Mouse (Mus musculus) frontal cortex, adult (tissue): ENCODE measurements around the gene Psmc2.

Source experiments
- ATAC-seq: cut with Nextera tagmentation; 2 replicates; pipeline ENCODE4 v1.9.2; 2017; ENCODE audit warnings: mild to moderate bottlenecking, moderate library complexity, mixed read lengths; ENCODE audit not compliant: low TSS enrichment

Psmc2 gene

DNA sequence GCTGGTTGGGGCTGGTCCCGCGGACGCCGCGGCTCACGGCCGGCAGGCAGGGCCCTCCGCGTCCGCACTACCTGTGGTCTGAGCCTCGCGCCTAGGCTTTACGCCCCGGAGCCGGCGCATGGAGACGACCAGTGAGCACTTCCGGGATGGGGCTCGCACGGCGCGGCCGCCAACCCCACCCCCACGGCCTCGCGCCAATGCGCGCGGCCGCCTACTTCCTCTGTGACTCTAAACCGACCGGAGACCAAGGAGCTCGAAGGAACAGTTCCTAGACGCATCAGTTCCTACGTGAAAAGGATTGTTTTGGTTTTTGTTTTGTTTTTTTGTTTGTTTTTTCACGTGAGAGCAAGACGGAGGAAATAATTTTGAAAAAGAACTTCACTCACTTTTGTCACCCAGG lies at the start of gene Psmc2, which contains the start of gene Dnajc2:
TSS of gene Psmc2 (plus strand) at position 231 of the 400 bp plus-strand sequence.
TSS of gene Dnajc2 (minus strand) at position 199 of the 400 bp plus-strand sequence.
- ATAC-seq: peak; percentile 88

DNA sequence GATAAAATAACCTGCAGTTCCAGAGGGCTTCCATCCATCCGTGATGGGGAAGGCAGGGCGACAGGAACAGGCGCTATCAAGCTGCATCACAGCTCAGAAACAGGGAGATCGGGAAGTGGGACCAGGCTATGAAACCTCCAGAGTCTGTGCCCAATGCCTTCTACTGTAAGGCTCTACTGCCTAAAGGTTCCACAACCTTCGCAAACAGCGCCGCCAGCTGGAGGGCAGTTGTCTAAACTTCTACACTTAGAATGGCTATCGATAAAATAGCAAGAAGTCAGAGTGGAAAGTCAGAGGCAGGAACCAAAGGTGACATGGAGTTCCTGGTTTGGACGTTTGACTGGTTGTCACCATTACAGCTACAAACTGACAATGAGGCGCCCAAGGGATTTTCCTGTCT lies 49.5 kb upstream of the Psmc2 start:
- peak; percentile 36 for ATAC-seq

DNA sequence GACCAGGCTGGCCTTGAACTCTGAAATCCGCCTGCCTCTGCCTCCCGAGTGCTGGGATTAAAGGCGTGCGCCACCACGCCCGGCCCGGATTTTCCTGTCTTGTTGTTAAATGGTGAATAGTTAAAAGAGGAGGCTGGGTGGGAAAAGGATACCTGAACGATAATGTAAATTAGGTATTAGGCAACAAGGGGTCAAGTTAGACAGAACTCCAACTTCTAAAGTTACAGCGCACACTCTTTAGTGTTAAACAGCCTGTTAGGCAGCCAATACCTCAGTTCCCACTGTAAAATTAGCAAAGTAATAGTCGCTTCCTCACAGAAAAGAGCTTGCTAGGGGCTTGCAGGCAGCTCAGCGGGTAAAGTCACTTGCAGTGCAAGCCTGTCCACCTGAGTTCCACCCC lies 49.0 kb upstream of the Psmc2 start:
- ATAC-seq: no peak

DNA sequence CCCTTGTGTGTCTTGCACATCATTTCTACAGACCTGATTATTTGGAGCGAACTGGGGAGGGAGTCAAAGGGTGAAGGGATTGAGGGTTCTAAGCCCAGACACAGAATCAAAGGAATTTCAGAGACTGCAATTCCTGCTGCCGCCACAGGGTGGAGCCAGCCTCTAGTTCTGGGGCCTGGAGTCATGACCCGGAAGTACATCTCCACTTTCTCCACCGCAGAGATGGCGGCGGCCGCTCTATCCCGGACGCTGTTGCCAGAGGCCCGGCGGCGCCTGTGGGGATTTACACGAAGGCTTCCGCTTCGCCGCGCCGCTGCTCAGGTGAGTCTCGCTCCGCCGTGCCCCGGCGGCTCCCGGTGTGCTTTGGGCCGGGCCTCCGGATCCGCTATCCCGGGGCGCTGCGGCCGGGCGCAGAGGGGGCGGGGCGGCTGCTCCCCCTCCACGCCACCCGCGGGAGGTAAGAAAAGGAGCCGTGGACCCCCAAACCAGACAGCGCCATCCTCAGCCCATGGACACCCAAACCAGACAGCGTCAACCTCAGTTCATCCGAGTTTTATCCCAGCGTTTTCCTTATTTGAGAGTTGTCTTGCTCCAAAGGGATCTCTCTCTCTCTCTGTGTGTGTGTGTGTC lies 48.0 kb upstream of the Psmc2 start, which contains the start of gene Pmpcb:
TSS of gene Pmpcb (plus strand) at position 186 of the 630 bp plus-strand sequence.
- peak; percentile 78 for ATAC-seq

DNA sequence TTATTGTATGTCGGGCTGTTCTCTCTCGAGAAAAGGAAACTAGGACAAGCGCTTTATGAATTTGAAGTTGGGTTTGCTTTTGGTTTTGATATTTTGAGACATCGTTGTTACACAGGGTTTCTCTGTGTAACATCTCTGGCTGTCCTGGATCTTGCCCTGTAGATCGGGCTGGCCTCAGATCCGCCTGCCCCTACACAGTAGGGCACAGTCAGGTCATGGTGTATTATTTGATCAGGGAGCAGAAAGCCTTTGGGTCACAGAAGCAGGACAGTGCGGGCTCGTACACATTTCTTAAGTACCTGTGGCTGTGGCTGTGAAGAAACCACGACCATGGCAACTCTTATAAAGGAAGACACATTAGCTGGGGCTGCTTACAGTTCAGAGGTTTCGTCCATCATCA lies 47.5 kb upstream of the Psmc2 start:
- no peak for ATAC-seq

DNA sequence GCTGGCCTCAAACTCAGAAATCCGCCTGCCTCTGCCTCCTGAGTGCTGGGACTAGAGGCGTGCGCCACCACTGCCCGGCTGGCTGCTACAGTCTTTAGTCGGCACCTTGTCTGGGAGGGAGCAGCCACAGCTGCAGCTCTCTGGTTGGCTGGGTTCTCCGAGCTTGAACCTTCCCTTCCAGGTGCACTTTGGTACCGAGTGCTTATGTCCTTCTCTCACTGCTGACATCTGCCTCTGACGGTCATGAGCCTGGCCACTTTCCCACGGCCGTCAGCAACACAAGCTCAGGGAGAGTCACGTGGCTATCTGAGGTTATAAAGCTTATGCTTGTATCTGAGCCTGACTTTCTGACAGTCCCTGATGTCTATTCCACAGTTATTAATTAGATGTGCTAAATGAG lies 46.0 kb upstream of the Psmc2 start:
- ATAC-seq: no peak

DNA sequence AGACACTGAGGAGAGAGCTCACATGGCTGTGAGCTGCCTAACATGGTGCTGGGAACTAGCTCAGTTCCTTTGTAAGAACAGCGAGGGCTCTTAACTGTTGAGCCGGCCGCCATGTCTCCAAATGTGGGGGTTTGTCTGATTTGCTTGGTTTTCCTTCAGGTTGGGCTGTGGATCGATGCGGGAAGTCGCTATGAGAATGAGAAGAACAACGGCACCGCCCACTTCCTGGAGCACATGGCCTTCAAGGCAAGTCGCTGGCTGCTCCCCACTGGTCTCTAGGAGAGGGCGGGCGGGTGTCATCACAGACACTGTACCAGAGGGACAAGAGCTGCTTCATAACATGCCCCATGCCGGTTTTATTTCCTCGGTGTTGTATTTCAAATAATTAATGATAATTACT lies 45.2 kb upstream of the Psmc2 start:
- ATAC-seq: no peak

DNA sequence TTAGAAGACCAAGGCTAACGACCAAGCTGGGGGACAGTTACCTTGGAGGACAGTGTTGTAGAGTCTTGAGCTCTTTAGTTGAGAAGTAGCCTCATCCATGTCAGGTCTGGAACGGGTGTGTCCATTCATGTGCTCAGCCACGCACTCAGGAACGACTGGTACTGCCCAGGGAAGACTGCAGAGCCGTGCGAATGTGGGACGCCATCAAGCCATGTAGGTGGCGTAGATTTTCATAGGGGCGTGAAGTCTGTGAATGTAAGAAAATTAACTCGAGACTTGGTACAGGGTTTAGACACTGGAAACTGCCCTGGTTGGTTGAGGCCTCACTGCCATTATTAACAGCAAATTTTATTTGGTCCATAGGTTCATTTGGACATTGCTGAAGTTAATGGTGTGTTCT lies 41.5 kb upstream of the Psmc2 start:
- no peak for ATAC-seq

DNA sequence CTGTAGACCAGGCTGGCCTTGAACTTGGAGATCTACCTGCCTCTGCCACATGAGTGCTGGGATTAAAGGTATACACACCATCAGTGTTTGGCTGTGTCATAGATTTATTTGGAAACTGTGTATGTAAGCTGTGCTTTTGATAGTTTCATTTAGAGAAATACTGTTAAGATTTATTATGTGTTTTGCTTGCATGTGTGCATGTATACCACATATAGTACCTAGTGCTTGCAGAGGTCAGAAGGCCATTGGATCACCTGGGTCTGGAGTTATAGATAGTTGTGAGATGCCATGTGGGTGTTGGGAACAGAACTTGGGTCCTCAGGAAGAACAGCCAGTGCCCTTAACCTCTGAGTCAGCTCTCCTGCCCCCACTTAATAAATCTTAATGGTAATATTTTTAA lies 40.4 kb upstream of the Psmc2 start:
- ATAC-seq: no peak

DNA sequence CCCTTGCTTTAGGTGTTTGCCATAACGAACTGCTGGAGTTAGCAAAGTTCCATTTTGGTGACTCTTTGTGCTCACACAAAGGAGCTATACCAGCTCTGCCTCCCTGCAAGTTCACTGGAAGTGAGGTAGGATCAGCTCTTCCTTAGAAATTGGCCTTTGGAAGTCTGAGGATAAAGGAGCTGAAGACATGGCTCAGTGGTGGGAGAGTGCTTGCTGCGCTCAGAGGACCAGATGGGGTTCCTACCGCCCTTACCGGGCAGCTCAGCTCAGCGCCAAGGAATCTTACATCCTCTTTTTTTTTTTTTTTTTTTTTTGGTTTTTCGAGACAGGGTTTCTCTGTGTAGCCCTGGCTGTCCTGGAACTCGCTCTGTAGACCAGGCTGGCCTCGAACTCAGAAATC lies 39.1 kb upstream of the Psmc2 start:
- peak; percentile 55; the same call in 1 of the 2 replicates for ATAC-seq

DNA sequence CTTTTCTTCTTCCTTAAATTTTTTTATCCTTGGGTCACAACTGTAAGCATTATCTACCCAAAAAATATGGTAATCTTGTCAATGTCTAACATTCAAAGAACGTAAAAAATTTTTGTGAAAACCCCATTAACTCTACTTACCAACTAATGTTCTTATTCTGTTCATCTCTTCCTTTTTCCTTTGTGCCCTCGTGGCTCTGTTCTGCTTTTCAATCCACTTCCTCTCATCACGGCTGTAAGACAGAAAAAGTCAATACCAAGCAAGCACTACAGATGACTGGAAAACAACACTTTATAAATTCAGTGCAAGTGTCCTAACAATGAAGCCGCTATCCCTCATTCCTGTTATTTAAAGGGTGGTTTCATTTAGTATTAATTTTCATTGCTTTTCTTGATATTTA lies 16.6 kb upstream of the Psmc2 start:
- no peak for ATAC-seq

DNA sequence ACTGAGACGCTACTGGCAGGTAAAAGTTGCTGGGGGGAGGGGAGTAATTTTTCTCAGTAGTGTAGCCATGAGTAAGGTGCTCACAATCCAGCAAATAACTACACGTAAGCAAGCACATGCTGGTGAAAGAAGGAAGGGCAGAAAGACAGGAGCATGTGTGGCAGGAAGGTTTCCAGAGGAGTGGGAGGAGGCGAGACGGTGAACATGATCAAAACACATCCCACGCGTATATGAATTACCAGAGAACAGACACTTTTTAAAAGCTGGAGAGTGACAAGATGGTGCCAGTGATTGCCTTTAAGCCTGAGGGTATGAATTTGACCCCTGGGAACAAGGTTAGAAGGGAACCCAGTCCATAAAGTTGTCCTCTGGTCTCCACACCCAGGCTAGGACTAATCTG lies 15.2 kb upstream of the Psmc2 start:
- ATAC-seq: peak; percentile 70

DNA sequence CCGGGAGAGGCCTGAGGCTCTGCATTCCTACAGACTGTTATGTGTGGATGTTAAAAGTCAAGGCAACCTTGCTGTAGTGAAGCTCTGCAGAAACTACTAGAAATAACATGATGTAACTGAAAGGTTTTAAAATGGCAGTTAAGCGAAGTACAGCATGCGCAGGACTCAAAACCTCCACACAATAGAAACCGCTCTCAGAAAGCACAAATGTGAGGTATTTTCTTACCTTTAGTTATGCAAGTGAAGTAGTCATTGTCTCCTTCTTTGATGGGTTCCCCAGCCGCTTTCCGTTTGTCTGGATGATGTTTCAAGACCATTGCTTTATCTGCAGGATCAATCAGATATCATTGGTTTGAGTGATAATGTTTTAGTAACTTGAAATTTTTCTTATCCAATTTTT lies 8.6 kb upstream of the Psmc2 start:
- no peak for ATAC-seq

DNA sequence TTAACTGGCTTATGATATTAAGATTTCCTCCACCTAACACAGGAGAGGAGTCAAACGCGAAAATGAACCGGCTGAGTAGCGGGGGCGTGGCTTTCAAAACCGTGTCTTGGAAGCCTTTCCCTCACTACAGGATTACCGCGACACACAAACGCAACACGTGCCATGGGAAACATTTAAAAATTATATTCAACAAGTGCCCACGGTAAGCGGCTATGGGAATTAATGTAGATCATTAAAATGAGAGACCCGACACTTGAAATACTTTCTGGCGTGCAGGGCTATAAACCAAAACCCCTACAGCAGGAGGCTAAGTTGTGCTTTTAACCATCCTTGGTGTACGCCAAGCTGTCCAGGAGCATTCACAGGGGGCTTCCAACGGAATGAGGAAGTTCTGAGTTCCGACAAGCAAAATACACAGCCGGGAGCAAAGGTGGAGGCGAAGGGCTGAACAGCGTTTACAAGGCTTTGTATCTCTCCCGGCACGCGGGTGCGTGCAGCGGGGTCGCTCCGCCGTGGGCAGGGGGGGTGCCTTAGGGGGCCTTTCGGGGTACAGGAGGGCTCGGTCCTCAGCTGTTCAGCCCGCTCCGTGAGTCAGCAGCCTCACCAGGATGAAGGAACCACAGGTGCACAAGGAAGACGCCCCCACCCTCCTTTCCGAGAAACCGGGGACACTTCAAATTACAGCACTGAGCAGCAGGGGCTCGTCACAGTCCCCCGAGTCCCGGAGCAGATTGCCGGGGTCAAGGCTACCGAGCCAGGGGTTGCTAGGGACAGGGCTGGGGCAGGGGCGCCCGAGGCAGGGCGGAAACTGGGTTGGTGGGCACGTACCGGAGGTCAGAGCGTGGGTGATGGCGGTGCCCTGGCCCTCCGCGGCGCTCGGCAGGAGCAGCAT lies 676 bp upstream of the Psmc2 start:
- ATAC-seq: peak; percentile 22

DNA sequence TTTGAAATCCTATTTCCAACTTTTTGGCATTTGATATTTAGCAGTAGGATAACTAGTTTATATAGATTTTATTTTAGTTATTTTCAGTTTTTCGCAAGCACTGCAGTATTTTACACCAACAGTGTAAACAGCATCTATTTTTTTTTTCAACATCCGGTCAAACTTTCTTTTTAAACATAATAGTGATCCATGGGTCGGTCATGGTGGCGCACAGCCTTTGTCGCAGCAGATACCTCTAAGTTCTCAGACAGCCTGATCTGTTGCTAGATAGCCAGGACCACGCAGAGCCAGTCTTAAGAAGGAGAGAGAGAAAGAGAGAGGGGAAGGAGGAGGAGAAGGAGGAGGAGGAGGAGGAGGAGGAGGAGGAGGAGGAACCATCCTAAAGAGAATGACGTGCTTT lies 693 bp downstream of the Psmc2 start:
- no peak for ATAC-seq

DNA sequence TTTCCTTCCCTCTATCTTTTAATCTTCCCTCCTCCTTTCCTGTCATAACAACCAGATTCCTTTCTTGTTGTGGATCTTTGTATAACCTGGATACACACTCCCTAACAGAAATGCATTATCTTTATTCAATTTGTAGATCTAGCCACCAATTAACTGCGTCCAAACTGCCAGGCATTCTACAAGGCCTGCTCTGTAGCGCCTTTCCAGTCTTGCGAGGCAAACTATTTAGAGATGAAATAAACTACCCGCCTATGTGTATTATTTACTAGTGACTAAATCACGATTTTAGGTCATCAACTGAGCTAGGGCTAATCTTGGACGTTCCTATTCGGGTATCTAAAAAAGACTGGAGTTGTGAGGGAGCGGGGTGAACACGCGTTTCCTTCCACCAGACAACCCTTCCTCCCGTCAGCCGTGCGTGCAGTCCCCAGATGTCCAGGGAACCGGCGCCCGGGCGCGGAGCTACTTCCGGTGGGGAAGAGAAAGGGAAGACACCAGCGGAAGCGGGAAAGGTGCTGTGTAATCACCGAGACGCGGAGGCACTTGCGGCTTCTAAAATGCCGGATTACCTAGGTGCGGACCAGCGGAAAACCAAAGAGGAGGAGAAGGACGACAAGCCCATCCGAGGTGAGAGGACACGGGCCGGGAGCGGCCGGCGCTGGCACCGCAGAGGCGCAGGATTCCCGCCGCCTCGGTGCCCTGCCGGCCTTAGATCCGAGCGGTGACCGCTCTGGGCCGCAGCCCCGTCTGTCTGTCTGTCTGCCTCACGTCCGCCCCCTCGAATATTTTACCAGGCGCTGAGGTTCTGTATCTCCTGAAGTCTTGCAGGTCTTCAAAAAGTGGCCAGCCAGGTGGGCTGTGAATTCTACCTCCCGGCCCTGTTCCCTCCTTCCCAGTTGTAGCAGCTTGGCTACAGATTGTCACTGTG lies 1.4 kb downstream of the Psmc2 start:
- peak; percentile 94 for ATAC-seq

DNA sequence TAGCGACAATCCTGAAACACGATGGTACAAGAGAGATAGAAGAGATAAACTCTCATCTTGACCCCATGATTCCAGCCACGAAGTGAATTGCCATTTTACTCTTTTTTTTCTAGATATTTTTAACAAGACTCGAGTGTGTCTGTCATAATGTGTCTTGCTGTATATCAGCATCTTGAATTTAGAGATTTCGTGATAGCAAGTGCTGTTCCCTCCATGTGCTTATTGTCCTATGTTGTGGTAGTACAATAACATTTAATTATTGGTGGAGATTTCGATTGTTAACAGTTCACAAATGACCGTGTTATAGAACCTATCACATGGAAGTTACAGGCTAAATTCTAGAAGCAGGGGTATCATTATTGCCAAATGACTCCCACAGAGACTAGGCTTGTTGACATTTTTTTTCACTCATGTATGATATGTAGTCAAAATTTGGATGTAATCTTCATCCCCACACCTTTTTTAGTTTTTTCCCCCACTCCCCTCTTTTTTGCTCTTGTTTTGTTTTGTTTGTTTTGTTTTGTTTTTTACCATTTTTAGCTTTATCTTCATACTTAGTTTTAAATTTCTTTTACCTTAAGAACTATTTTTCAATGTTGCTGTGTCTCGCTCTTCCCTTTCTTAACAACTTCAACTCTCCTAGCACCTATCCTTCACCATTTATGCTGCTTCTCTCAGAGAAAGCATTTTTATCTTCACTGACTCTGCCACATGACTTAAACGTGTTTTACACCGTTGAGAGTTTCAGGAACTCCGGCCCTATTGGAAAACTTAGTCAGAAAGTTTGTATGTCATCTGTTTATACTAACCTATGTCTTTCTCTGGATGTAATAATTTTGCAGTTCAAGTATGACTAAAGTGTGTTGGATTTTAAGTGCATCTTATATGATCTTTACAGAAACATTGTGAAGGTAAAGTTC lies 2.4 kb downstream of the Psmc2 start:
- ATAC-seq: no peak

DNA sequence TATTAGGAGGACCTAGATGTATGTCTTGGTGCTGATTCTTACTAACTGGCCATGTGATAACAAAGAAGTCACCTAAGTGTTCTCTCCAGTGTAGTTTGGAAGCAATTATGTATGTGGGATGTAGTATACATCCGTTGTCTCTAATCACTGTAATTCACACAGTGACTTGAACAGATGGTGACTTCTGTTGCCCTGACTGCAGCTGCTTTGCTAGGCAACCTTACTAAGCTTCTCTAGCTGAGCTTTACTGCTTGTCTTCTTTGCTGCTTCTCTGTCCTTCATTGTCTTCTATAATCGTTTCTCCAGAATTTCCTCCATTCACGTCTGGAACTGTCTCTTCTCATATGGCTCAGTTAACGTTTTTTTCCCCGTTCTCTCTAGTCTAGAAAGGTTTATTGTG lies 4.0 kb downstream of the Psmc2 start:
- ATAC-seq: no peak

DNA sequence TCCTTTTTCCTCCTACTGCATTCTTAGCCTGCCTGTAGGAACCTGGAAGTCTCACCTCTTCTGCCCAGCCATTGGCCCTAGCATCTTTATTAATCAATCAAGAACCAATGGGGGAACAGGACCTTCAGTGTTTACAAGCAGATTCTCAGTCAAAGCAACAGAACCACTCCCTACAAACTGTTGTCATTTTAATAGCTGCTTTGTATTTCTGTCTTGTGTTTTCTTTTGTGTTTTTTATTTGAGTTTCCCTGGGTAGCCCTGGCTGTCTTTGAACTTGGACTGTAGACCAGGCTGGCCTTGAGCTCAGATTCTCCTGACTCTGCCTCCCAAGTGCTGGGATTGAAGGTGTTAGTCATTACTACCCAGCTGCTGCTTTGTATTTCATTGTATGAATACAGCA lies 7.1 kb downstream of the Psmc2 start:
- ATAC-seq: no peak

DNA sequence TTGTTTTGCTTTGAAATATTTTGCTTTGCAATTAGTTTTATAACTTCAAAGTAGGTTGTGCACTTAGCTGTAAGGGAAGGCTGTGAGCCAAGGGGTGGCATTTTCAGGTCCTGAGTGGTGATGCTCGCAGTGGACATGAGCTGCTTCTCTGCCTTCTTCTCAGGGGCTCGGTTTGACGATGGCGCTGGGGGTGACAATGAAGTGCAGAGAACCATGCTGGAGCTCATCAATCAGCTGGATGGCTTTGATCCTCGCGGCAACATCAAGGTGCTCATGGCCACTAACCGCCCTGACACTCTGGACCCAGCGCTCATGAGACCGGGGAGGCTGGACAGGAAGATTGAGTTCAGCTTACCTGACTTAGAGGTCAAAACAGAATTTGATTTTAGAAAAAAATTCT lies 17.8 kb downstream of the Psmc2 start:
- ATAC-seq: no peak

DNA sequence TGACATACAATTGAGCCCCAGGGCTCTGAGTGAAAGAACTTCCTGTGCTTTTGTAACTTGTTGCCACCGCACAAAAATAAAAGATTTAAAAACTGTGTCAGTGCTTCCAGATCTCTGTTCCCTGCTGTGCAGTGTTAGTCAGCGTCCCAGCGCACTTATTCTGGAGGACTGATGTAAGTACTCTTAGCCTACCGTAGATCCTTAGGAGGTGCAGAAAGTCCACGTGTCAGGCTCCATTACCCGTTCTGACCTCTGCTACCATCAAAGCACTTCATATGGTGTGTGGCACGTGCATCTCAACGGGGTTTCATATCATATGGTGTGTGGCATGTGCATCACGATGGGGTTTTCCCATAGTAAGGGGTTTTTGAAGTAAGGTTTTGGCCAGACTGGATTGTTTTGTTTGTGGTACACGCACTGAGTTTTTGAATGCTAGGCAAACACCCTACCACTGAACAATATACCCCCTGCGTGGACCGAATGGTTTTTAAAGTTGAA lies 18.7 kb downstream of the Psmc2 start:
- 0 out of 2 replicates have a peak, but pooled peaks have one; percentile 26 for ATAC-seq
